Mouse (Mus musculus): ENCODE measurements around the gene Mdc1. TPM values are rescaled to one million over a fixed set of nuclear protein-coding genes. Genes with fewer than 3 reads are reported as not detected.

Mdc1 gene
- polyA plus RNA-seq, 1 experiment from 2014 or later = 18.7 TPM

DNA sequence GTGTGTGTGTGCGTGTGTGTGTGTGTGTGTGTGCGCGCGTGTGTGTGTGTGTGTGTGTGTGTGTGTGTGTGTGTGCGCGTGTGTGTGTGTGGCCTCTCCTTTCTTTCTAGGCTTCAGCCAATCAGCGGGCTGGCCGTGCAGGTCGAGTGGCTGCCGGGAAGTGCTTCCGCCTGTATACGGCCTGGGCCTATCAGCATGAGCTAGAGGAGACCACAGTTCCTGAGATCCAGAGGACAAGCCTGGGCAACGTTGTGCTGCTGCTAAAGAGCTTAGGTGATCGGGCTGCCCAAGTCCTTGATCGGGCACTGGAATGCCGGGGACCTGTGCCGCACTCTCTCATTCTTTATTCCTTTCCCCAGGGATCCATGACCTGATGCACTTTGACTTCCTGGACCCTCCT, 46.4 kb downstream of the Mdc1 start:
- no peak for ATAC-seq (ENCODE audit: insufficient number of reproducible peaks, insufficient read depth, low FRiP score, low read depth)
- H3K4me3 ChIP-seq (ENCODE audit: low read depth, low read length) = no peak overlapping the region
- no peaks in the 10 kb centered on the region for H3K4me1 ChIP-seq (ENCODE audit: control insufficient read depth, insufficient read depth, low read length)
- H3K9ac ChIP-seq (replicated peaks; ENCODE audit: low read depth, low read length) = no peak overlapping the region
- no peak overlapping the region for H3K27ac ChIP-seq (ENCODE audit: low read length)
- H3K27me3 ChIP-seq (ENCODE audit: control insufficient read depth, insufficient read depth, low read length) = no peaks in the 10 kb centered on the region
- H3K36me3 ChIP-seq (ENCODE audit: control insufficient read depth, insufficient read depth, low read length) = peaks cover 78% of the 10 kb centered on the region
- WGBS = 91% methylated on average over 13 of the region's 17 CpGs
- H3K9me3 ChIP-seq (ENCODE audit: control insufficient read depth, low read depth, low read length) = no peaks in the 10 kb centered on the region
- no peak overlapping the region for H3K4me2 ChIP-seq (replicated peaks; ENCODE audit: low read depth, low read length)

DNA sequence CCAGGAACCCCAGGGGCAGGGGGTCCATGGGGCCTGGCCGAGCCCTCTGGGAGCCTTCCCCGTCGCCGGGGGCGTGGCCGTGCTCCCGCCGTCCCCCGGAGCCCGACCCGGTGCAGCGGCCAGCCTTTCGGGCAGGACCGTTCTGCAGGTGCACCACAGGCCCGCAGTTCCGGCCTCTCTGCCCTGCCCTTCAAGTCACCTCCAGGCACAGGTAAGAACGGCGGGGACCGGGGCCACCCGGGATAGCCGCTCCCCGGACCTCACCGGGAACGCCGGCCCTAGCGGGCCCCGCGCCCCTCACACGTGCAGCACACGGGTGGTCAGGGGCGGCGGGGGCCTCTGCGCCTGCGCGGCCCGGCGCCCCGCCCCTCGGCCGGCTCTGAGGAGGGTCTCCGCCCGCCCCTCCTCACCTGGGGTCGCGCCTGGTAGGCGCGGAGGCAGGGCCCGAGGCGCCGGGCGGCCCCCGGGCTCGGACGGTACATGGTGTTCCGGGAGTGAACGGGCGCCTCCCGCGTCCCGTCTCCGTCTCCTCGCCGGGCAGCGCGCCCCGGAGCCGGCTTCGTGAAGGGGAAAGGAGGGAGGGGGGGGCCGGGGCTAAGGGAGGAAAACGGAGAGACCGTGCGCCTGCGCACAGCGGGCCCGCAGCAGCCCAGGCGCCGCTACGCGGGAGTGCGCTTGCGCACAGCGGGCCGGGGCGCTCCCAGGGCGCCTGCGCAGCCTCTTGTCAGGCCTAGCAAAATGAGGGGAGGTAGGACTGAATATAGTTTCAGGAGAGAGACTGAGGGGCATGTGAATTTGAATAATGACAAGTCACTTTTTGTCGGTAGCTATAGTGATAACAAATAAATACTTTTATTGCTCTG, 55.7 kb downstream of the Mdc1 start, which contains the start of gene 2310061I04Rik:
Gene 2310061I04Rik, minus strand, starts transcription at position 651 of the 863 bp plus-strand sequence.
- Histone ChIP-seq H3K4me1 (ENCODE audit: control insufficient read depth, insufficient read depth, low read length) (peaks cover 12% of the 10 kb centered on the region; the same call in 1 of the 2 replicates), H3K9me3 (ENCODE audit: control insufficient read depth, low read depth, low read length) (no peaks in the 10 kb centered on the region), H3K27me3 (ENCODE audit: control insufficient read depth, insufficient read depth, low read length) (no peaks in the 10 kb centered on the region), H3K4me3 (ENCODE audit: low read depth, low read length) (peak within 1 kb of the TSS; percentile 86), H3K4me2 (replicated peaks; ENCODE audit: low read depth, low read length) (peak within 1 kb of the TSS; percentile 97), H3K27ac (ENCODE audit: low read length) (peak within 1 kb of the TSS; percentile 82; the same call in 1 of the 2 replicates), H3K9ac (replicated peaks; ENCODE audit: low read depth, low read length) (peak within 1 kb of the TSS; percentile 60), H3K36me3 (ENCODE audit: control insufficient read depth, insufficient read depth, low read length) (peaks cover 32% of the 10 kb centered on the region)
- 1% methylated on average over 77 of the region's 86 CpGs for WGBS
- peak; percentile 91 for ATAC-seq (ENCODE audit: insufficient number of reproducible peaks, insufficient read depth, low FRiP score, low read depth)

GRCm38 (mm10) chr17:35897644-35898573, 56.6 kb downstream of the Mdc1 start:
- Histone ChIP-seq H3K4me2 (replicated peaks; ENCODE audit: low read depth, low read length) (peak overlapping the region; percentile 97), H3K27ac (ENCODE audit: low read length) (0 out of 2 replicates have a peak overlapping the region, but pooled peaks have one; percentile 10), H3K4me3 (ENCODE audit: low read depth, low read length) (peak overlapping the region; percentile 86; the same call in 1 of the 2 replicates), H3K9me3 (ENCODE audit: control insufficient read depth, low read depth, low read length) (no peaks in the 10 kb centered on the region), H3K36me3 (ENCODE audit: control insufficient read depth, insufficient read depth, low read length) (peaks cover 33% of the 10 kb centered on the region), H3K4me1 (ENCODE audit: control insufficient read depth, insufficient read depth, low read length) (peaks cover 12% of the 10 kb centered on the region; the same call in 1 of the 2 replicates), H3K9ac (replicated peaks; ENCODE audit: low read depth, low read length) (no peak overlapping the region; the same call in 1 of the 2 replicates), H3K27me3 (ENCODE audit: control insufficient read depth, insufficient read depth, low read length) (no peaks in the 10 kb centered on the region)
- peak; percentile 34; the same call in 1 of the 2 replicates for ATAC-seq (ENCODE audit: insufficient number of reproducible peaks, insufficient read depth, low FRiP score, low read depth)
- 42% methylated on average over 23 of the region's 23 CpGs for WGBS

DNA sequence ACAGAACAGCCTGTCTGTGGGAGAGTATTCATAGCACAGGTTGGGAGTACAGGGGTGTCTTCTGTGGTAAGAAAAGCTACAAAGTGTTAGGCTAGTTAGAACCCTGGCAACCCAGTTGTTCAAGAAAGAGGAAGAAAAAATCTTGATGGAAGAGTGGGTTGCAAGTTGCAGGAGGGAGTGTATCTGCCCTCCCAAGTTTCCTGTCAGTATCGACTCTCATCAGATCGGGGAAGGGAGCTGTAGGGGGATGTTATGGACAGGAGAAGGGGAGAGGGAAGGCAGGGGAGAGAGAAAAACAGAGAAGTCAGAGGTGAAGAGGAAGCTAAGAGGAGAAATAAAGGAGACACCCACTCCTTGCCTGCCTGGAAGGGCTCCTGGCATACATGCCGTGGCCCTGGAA, 59.3 kb downstream of the Mdc1 start:
- no peak overlapping the region for H3K4me3 ChIP-seq (ENCODE audit: low read depth, low read length)
- peaks cover 33% of the 10 kb centered on the region for H3K36me3 ChIP-seq (ENCODE audit: control insufficient read depth, insufficient read depth, low read length)
- H3K9me3 ChIP-seq (ENCODE audit: control insufficient read depth, low read depth, low read length) = no peaks in the 10 kb centered on the region
- H3K27ac ChIP-seq (ENCODE audit: low read length) = no peak overlapping the region
- H3K27me3 ChIP-seq (ENCODE audit: control insufficient read depth, insufficient read depth, low read length) = no peaks in the 10 kb centered on the region
- peaks cover 12% of the 10 kb centered on the region; the same call in 1 of the 2 replicates for H3K4me1 ChIP-seq (ENCODE audit: control insufficient read depth, insufficient read depth, low read length)
- ATAC-seq (ENCODE audit: insufficient number of reproducible peaks, insufficient read depth, low FRiP score, low read depth) = no peak
- no peak overlapping the region for H3K9ac ChIP-seq (replicated peaks; ENCODE audit: low read depth, low read length)
- 81% methylated on average over 3 of the region's 3 CpGs for WGBS
- H3K4me2 ChIP-seq (replicated peaks; ENCODE audit: low read depth, low read length) = no peak overlapping the region

DNA sequence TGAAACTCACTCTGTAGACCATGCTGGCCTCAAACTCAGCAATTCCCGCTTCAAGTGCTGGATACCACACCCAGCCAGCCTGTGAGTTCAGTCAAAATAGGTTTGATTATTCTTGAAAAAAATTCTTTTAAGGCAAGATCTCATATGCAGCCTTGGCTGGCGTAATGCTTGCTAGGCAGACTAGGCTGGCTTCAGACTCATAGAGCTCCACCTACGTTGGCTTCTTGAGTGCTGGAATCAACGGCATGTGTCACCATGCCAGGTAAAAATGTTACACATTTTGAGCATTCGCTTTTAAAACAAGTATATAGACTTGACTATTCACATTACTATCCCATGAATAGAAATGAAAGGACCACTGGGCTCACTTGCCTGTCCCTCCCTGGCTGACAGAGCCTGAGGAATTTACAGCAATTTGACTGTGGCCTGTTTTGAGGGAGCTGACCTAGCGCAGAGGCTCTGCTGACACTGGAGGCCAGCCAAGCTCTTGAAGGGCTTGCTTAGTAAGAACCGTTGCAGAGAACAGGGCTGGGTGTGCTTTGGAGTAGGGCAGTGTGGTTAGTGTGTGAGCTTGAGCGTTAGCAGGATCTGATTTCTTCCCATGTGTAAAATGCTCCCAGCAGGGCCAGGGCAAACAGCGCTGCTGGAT, 62.2 kb downstream of the Mdc1 start:
- Histone ChIP-seq H3K9me3 (ENCODE audit: control insufficient read depth, low read depth, low read length) (no peaks in the 10 kb centered on the region), H3K4me1 (ENCODE audit: control insufficient read depth, insufficient read depth, low read length) (no peaks in the 10 kb centered on the region), H3K27ac (ENCODE audit: low read length) (no peak overlapping the region), H3K4me3 (ENCODE audit: low read depth, low read length) (no peak overlapping the region), H3K36me3 (ENCODE audit: control insufficient read depth, insufficient read depth, low read length) (peaks cover 50% of the 10 kb centered on the region), H3K27me3 (ENCODE audit: control insufficient read depth, insufficient read depth, low read length) (no peaks in the 10 kb centered on the region), H3K4me2 (replicated peaks; ENCODE audit: low read depth, low read length) (no peak overlapping the region), H3K9ac (replicated peaks; ENCODE audit: low read depth, low read length) (no peak overlapping the region)
- 90% methylated on average over 9 of the region's 9 CpGs for WGBS
- ATAC-seq (ENCODE audit: insufficient number of reproducible peaks, insufficient read depth, low FRiP score, low read depth) = no peak

DNA sequence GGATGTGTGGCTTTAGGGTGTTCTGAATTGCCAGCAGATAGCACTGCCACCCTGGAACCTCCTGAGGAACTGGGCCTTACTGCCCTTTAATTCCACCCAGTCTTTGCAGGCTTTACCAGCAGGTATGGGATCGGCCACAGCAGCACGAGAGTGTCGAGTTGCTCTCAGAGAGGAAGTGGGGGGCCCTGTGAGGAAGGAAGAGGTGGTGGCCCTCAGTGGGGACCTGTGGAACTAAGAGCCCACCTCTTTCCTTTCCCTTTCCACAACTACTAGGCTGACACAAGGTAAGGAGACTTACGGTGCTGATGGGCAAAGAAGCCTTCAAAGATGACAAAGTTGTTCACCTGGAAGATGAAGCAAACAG, 62.7 kb downstream of the Mdc1 start:
- WGBS = 82% methylated on average over 4 of the region's 4 CpGs
- Histone ChIP-seq H3K9me3 (ENCODE audit: control insufficient read depth, low read depth, low read length) (no peaks in the 10 kb centered on the region), H3K4me2 (replicated peaks; ENCODE audit: low read depth, low read length) (no peak overlapping the region), H3K27me3 (ENCODE audit: control insufficient read depth, insufficient read depth, low read length) (no peaks in the 10 kb centered on the region), H3K27ac (ENCODE audit: low read length) (no peak overlapping the region), H3K4me1 (ENCODE audit: control insufficient read depth, insufficient read depth, low read length) (peaks cover 4% of the 10 kb centered on the region), H3K4me3 (ENCODE audit: low read depth, low read length) (no peak overlapping the region), H3K36me3 (ENCODE audit: control insufficient read depth, insufficient read depth, low read length) (peaks cover 50% of the 10 kb centered on the region), H3K9ac (replicated peaks; ENCODE audit: low read depth, low read length) (no peak overlapping the region)
- ATAC-seq (ENCODE audit: insufficient number of reproducible peaks, insufficient read depth, low FRiP score, low read depth) = no peak

- H3K36me3 ChIP-seq (ENCODE audit: control insufficient read depth, insufficient read depth, low read length) = peaks cover 38% of the 10 kb centered on the region
- H3K4me3 ChIP-seq (ENCODE audit: low read depth, low read length) = no peak overlapping the region
- peaks cover 9% of the 10 kb centered on the region for H3K4me1 ChIP-seq (ENCODE audit: control insufficient read depth, insufficient read depth, low read length)
- ATAC-seq (ENCODE audit: insufficient number of reproducible peaks, insufficient read depth, low FRiP score, low read depth) = no peak
- 94% methylated on average over 1 of the region's 1 CpGs for WGBS
- H3K9ac ChIP-seq (replicated peaks; ENCODE audit: low read depth, low read length) = no peak overlapping the region
- H3K27ac ChIP-seq (ENCODE audit: low read length) = no peak overlapping the region
- H3K27me3 ChIP-seq (ENCODE audit: control insufficient read depth, insufficient read depth, low read length) = no peaks in the 10 kb centered on the region
- no peak overlapping the region for H3K4me2 ChIP-seq (replicated peaks; ENCODE audit: low read depth, low read length)
- H3K9me3 ChIP-seq (ENCODE audit: control insufficient read depth, low read depth, low read length) = no peaks in the 10 kb centered on the region
These were observed 64.3 kb downstream of the Mdc1 start for GRCm38 (mm10) chr17:35905587-35905986.

- Histone ChIP-seq H3K4me1 (ENCODE audit: control insufficient read depth, insufficient read depth, low read length) (peaks cover 9% of the 10 kb centered on the region), H3K27ac (ENCODE audit: low read length) (no peak overlapping the region), H3K27me3 (ENCODE audit: control insufficient read depth, insufficient read depth, low read length) (no peaks in the 10 kb centered on the region), H3K36me3 (ENCODE audit: control insufficient read depth, insufficient read depth, low read length) (peaks cover 41% of the 10 kb centered on the region), H3K4me3 (ENCODE audit: low read depth, low read length) (no peak overlapping the region), H3K9ac (replicated peaks; ENCODE audit: low read depth, low read length) (no peak overlapping the region), H3K4me2 (replicated peaks; ENCODE audit: low read depth, low read length) (no peak overlapping the region), H3K9me3 (ENCODE audit: control insufficient read depth, low read depth, low read length) (no peaks in the 10 kb centered on the region)
- ATAC-seq (ENCODE audit: insufficient number of reproducible peaks, insufficient read depth, low FRiP score, low read depth) = no peak
- WGBS = 80% methylated on average over 2 of the region's 2 CpGs
These were observed 66.3 kb downstream of the Mdc1 start for GRCm38 (mm10) chr17:35907609-35908008.
